Mouse (Mus musculus) hindbrain, embryonic 16.5 days (tissue): ENCODE data around the gene Esrrg. TPM values are rescaled to one million over a fixed set of nuclear protein-coding genes. Genes with fewer than 3 reads are reported as not detected.

Source experiments
- ATAC-seq: fragments of 200-750 bp; cut with Nextera tagmentation; 2 replicates; pipeline ENCODE4 v1.8.0; 2017; ENCODE audit warnings: moderate TSS enrichment, moderate library complexity
- H3K27ac ChIP-seq: fragments of 300-500 bp; sonication (generic); 2 replicates; pipeline ENCODE4 v1.5.1; 2014; ENCODE audit warnings: low read depth, mild to moderate bottlenecking, control low read depth, low read length, moderate library complexity
- H3K27me3 ChIP-seq: fragments of 300-500 bp; sonication (generic); replicated peaks from 2 replicates; pipeline ENCODE4 v1.6.1; 2014; ENCODE audit warnings: low read length; ENCODE audit not compliant: control insufficient read depth, insufficient read depth
- H3K36me3 ChIP-seq: fragments of 300-500 bp; sonication (generic); 2 replicates; pipeline ENCODE4 v1.6.1; 2014; ENCODE audit warnings: mild to moderate bottlenecking, low read length, moderate library complexity, mixed read lengths; ENCODE audit not compliant: control insufficient read depth, insufficient read depth
- H3K4me1 ChIP-seq: fragments of 300-500 bp; sonication (generic); 2 replicates; pipeline ENCODE4 v1.6.1; 2014; ENCODE audit warnings: low read depth, low read length; ENCODE audit not compliant: control insufficient read depth, insufficient read depth
- H3K4me2 ChIP-seq: fragments of 300-500 bp; sonication (generic); 2 replicates; pipeline ENCODE4 v1.6.1; 2014; ENCODE audit warnings: mild to moderate bottlenecking, low read length, control low read depth, moderate library complexity
- H3K4me3 ChIP-seq: fragments of 300-500 bp; sonication (generic); 2 replicates; pipeline ENCODE4 v1.5.1; 2014; ENCODE audit warnings: mild to moderate bottlenecking, low read length, control low read depth, moderate library complexity
- H3K9ac ChIP-seq: fragments of 300-500 bp; sonication (generic); 2 replicates; pipeline ENCODE4 v1.6.1; 2014; ENCODE audit warnings: low read depth, mild to moderate bottlenecking, control low read depth, low read length, moderate library complexity
- H3K9me3 ChIP-seq: fragments of 300-500 bp; sonication (generic); 2 replicates; pipeline ENCODE4 v1.6.1; 2014; ENCODE audit warnings: mild to moderate bottlenecking, low read length, moderate library complexity; ENCODE audit not compliant: control insufficient read depth
- WGBS: fragments of 180-500 bp; shearing (Covaris S2); extraction: QIAGEN DNeasy Blood & Tissue Kit; methylation state at CpG from one replicate; pipeline ENCODE4 v1.1.7; 2014; 5-methylcytosine and 5-hydroxymethylcytosine counted together
- polyA plus RNA-seq: library from polyadenylated mRNA; unstranded; fragments of >200 nt; fragmentation: Nextera tagmentation; extraction: Ambion mirVana; gene quantifications from 2 replicates; pipeline ENCODE4 v1.2.1, GENCODE M21; 2015

Esrrg gene
- 38.6 and 39.7 TPM in 2 replicates for polyA plus RNA-seq

GRCm38 (mm10) chr1:187608261-187608921 lies at the start of gene Esrrg:
Gene Esrrg (plus strand): TSS chr1:187608791.
- peak within 1 kb of the TSS; percentile 48 for H3K4me3 ChIP-seq
- H3K4me1 ChIP-seq, result peaks cover 47% of the 10 kb centered on the region
- WGBS, result 3% methylated on average over 21 of the region's 21 CpGs
- H3K9ac ChIP-seq, result peak within 1 kb of the TSS; percentile 57
- H3K9me3 ChIP-seq, result no peaks in the 10 kb centered on the region
- no peak for ATAC-seq
- peaks cover 17% of the 10 kb centered on the region for H3K27me3 ChIP-seq
- no peaks in the 10 kb centered on the region for H3K36me3 ChIP-seq
- H3K27ac ChIP-seq, result no peak within 1 kb of the TSS
- H3K4me2 ChIP-seq, result peak within 1 kb of the TSS; percentile 88

- H3K4me1 ChIP-seq, result no peaks in the 10 kb centered on the region
- H3K27ac ChIP-seq, result no peak overlapping the region
- H3K9ac ChIP-seq, result no peak overlapping the region
- H3K9me3 ChIP-seq, result no peaks in the 10 kb centered on the region
- H3K4me2 ChIP-seq, result no peak overlapping the region
- no peaks in the 10 kb centered on the region for H3K27me3 ChIP-seq
- ATAC-seq, result no peak
- no peak overlapping the region for H3K4me3 ChIP-seq
- no peaks in the 10 kb centered on the region for H3K36me3 ChIP-seq
Observed at GRCm38 (mm10) chr1:187583982-187584381, 24.6 kb upstream of the Esrrg start.

- H3K9ac ChIP-seq, result no peak overlapping the region
- H3K4me2 ChIP-seq, result no peak overlapping the region
- H3K4me3 ChIP-seq, result no peak overlapping the region
- no peak overlapping the region for H3K27ac ChIP-seq
- H3K4me1 ChIP-seq, result no peaks in the 10 kb centered on the region
- H3K9me3 ChIP-seq, result no peaks in the 10 kb centered on the region
- 91% methylated on average over 8 of the region's 8 CpGs for WGBS
- H3K27me3 ChIP-seq, result no peaks in the 10 kb centered on the region
- no peaks in the 10 kb centered on the region for H3K36me3 ChIP-seq
- no peak for ATAC-seq
Observed at GRCm38 (mm10) chr1:187586541-187587075, 22.0 kb upstream of the Esrrg start.

- H3K27me3 ChIP-seq, result peaks cover 6% of the 10 kb centered on the region
- ATAC-seq, result no peak
- H3K36me3 ChIP-seq, result no peaks in the 10 kb centered on the region
- H3K9me3 ChIP-seq, result no peaks in the 10 kb centered on the region; the same call in 1 of the 2 replicates
- WGBS, result 51% methylated on average over 2 of the region's 2 CpGs
- no peak overlapping the region for H3K4me2 ChIP-seq
- H3K27ac ChIP-seq, result no peak overlapping the region
- H3K4me1 ChIP-seq, result peaks cover 28% of the 10 kb centered on the region
- H3K9ac ChIP-seq, result no peak overlapping the region
- no peak overlapping the region for H3K4me3 ChIP-seq
Observed at GRCm38 (mm10) chr1:187602942-187603341, 5.6 kb upstream of the Esrrg start.

GRCm38 (mm10) chr1:187604063-187604484 lies 4.5 kb upstream of the Esrrg start:
- no peaks in the 10 kb centered on the region; the same call in 1 of the 2 replicates for H3K9me3 ChIP-seq
- peaks cover 6% of the 10 kb centered on the region for H3K27me3 ChIP-seq
- 11% methylated on average over 11 of the region's 11 CpGs for WGBS
- H3K9ac ChIP-seq, result no peak overlapping the region
- H3K4me3 ChIP-seq, result no peak overlapping the region
- no peak overlapping the region for H3K4me2 ChIP-seq
- no peak for ATAC-seq
- H3K36me3 ChIP-seq, result no peaks in the 10 kb centered on the region
- peaks cover 39% of the 10 kb centered on the region for H3K4me1 ChIP-seq
- H3K27ac ChIP-seq, result no peak overlapping the region

GRCm38 (mm10) chr1:187604691-187605310 lies 3.8 kb upstream of the Esrrg start:
- Histone ChIP-seq H3K4me3 (peak overlapping the region; percentile 30), H3K4me1 (peaks cover 46% of the 10 kb centered on the region), H3K9me3 (no peaks in the 10 kb centered on the region; the same call in 1 of the 2 replicates), H3K27me3 (peaks cover 6% of the 10 kb centered on the region), H3K27ac (no peak overlapping the region), H3K36me3 (no peaks in the 10 kb centered on the region), H3K9ac (no peak overlapping the region), H3K4me2 (peak overlapping the region; percentile 59)
- 11% methylated on average over 24 of the region's 24 CpGs for WGBS
- 0 out of 2 replicates have a peak, but pooled peaks have one; percentile 25 for ATAC-seq

GRCm38 (mm10) chr1:187605391-187606270 lies 3.0 kb upstream of the Esrrg start:
- Histone ChIP-seq H3K27me3 (peaks cover 9% of the 10 kb centered on the region), H3K36me3 (no peaks in the 10 kb centered on the region), H3K4me2 (peak overlapping the region; percentile 59), H3K4me1 (peaks cover 47% of the 10 kb centered on the region), H3K9me3 (no peaks in the 10 kb centered on the region; the same call in 1 of the 2 replicates), H3K9ac (0 out of 2 replicates have a peak overlapping the region, but pooled peaks have one; percentile 28), H3K4me3 (peak overlapping the region; percentile 30), H3K27ac (no peak overlapping the region)
- 3% methylated on average over 32 of the region's 32 CpGs for WGBS
- ATAC-seq, result 0 out of 2 replicates have a peak, but pooled peaks have one; percentile 24

- no peaks in the 10 kb centered on the region for H3K9me3 ChIP-seq
- peaks cover 47% of the 10 kb centered on the region for H3K4me1 ChIP-seq
- peaks cover 17% of the 10 kb centered on the region for H3K27me3 ChIP-seq
- ATAC-seq, result no peak
- H3K9ac ChIP-seq, result no peak overlapping the region
- no peak overlapping the region for H3K4me3 ChIP-seq
- peak overlapping the region; percentile 22; the same call in 1 of the 2 replicates for H3K4me2 ChIP-seq
- H3K27ac ChIP-seq, result no peak overlapping the region
- WGBS, result 5% methylated on average over 23 of the region's 23 CpGs
- H3K36me3 ChIP-seq, result no peaks in the 10 kb centered on the region
Observed at GRCm38 (mm10) chr1:187606271-187607040, 2.1 kb upstream of the Esrrg start.
